In genomic region chr14:24491266-24491981, GRCm38 (mm10) we compare ENCODE assay signal across 8 mouse cellular contexts. TPM values are rescaled to one million over a fixed set of nuclear protein-coding genes. Genes with fewer than 3 reads are reported as not detected.
DNase-seq lines count a peak whose midpoint lies in the region; ATAC-seq lines count a peak whose summit lies in the region.

No protein-coding gene starts in this region.

- no peak for ATAC-seq in erythroblast, adult 5-6 weeks (replicated peaks; ENCODE audit: low FRiP score, poor library complexity, severe bottlenecking)
- ATAC-seq in limb, embryonic 15.5 days (ENCODE audit: insufficient number of reproducible peaks, low FRiP score, low TSS enrichment, low read depth): no peak

- peak overlapping the region; percentile 86 for H3K27ac ChIP-seq in limb, embryonic 15.5 days

- peak overlapping the region; percentile 90 for H3K9ac ChIP-seq in limb, embryonic 15.5 days

- H3K4me2 ChIP-seq in limb, embryonic 15.5 days: peak overlapping the region; percentile 76

- peak overlapping the region; percentile 94 for H3K4me3 ChIP-seq in erythroblast, embryonic 14.5 days (replicated peaks)
- peak overlapping the region; percentile 79 for H3K4me3 ChIP-seq in limb, embryonic 15.5 days

- 3% methylated on average over 11 of the region's 11 CpGs for WGBS in limb, embryonic 15.5 days

- peak; percentile 23 for DNase-seq in thymus, postnatal 0 days (ENCODE audit: low spot score)
- DNase-seq in thymus, adult 18-20 months: no peak
- no peak for DNase-seq in right cerebral cortex, postnatal 25 days
- DNase-seq in urinary bladder, postnatal 25 days (ENCODE audit: low spot score): no peak
- no peak for DNase-seq in kidney, adult 18-20 months

- no peaks in the 10 kb centered on the region for H3K27me3 ChIP-seq in erythroblast, embryonic 14.5 days (ENCODE audit: control insufficient read depth)
- no peaks in the 10 kb centered on the region for H3K27me3 ChIP-seq in limb, embryonic 15.5 days

- H3K9me3 ChIP-seq in erythroblast, embryonic 14.5 days (ENCODE audit: control insufficient read depth, low read length): no peaks in the 10 kb centered on the region
- no peaks in the 10 kb centered on the region for H3K9me3 ChIP-seq in limb, embryonic 15.5 days

- peaks cover 53% of the 10 kb centered on the region for H3K4me1 ChIP-seq in erythroblast, embryonic 14.5 days (ENCODE audit: control insufficient read depth)
- peaks cover 31% of the 10 kb centered on the region for H3K4me1 ChIP-seq in limb, embryonic 15.5 days

- peaks cover 48% of the 10 kb centered on the region for H3K36me3 ChIP-seq in erythroblast, embryonic 14.5 days (ENCODE audit: control insufficient read depth)
- peaks cover 42% of the 10 kb centered on the region for H3K36me3 ChIP-seq in limb, embryonic 15.5 days

RNA-seq across cellular contexts. Expression of gene Rps24, which starts 4.5 kb away (rescaled TPM):
- 35.8 and 36.2 TPM in 2 replicates for polyA plus RNA-seq in erythroblast, embryonic 14.5 days (2012)
- total RNA-seq in erythroblast, adult 5-6 weeks (2015; ENCODE audit: low replicate concordance): 843 and 907 TPM in 2 replicates
- 584 and 753 TPM in 2 replicates for total RNA-seq in erythroblast, adult 5-6 weeks (2017; ENCODE audit: low replicate concordance)
- polyA plus RNA-seq in thymus, postnatal 0 days (2015; fragmentation: Nextera tagmentation; extraction: Ambion mirVana): 1,698 TPM in 2 replicates
- 698 and 866 TPM in 2 replicates for polyA plus RNA-seq in limb, embryonic 15.5 days (2015; fragmentation: Nextera tagmentation; extraction: Ambion mirVana)

RNA-seq across cellular contexts. Expression of gene Polr3a, which starts 4.6 kb away (rescaled TPM):
- polyA plus RNA-seq in erythroblast, embryonic 14.5 days (2012): 0.12 and 0.14 TPM in 2 replicates
- total RNA-seq in erythroblast, adult 5-6 weeks (2015; ENCODE audit: low replicate concordance): 1.3 and 3.1 TPM in 2 replicates
- 1.5 and 5.3 TPM in 2 replicates for total RNA-seq in erythroblast, adult 5-6 weeks (2017; ENCODE audit: low replicate concordance)
- 14.7 and 18.5 TPM in 2 replicates for polyA plus RNA-seq in thymus, postnatal 0 days (2015; fragmentation: Nextera tagmentation; extraction: Ambion mirVana)
- polyA plus RNA-seq in limb, embryonic 15.5 days (2015; fragmentation: Nextera tagmentation; extraction: Ambion mirVana): 17.0 and 19.4 TPM in 2 replicates

Comparison
In these comparisons a context has a peak if more than half of its experiments do, and no peak if none do; other contexts are left out.
1. RNA of gene Rps24, which starts 4.5 kb away (polyA plus RNA-seq): 1,698 TPM in thymus, postnatal 0 days and 698 to 866 TPM in limb, embryonic 15.5 days; 35.8 to 36.2 TPM in erythroblast, embryonic 14.5 days; every median in the first group is over 10 times any median in the second.
2. RNA of gene Polr3a, which starts 4.6 kb away (polyA plus RNA-seq): 17.0 to 19.4 TPM in limb, embryonic 15.5 days and 14.7 to 18.5 TPM in thymus, postnatal 0 days; 0.12 to 0.14 TPM in erythroblast, embryonic 14.5 days; every median in the first group is over 10 times any median in the second.